Mouse (Mus musculus): ENCODE measurements around the gene Cd6.

The Cd6 gene

DNA sequence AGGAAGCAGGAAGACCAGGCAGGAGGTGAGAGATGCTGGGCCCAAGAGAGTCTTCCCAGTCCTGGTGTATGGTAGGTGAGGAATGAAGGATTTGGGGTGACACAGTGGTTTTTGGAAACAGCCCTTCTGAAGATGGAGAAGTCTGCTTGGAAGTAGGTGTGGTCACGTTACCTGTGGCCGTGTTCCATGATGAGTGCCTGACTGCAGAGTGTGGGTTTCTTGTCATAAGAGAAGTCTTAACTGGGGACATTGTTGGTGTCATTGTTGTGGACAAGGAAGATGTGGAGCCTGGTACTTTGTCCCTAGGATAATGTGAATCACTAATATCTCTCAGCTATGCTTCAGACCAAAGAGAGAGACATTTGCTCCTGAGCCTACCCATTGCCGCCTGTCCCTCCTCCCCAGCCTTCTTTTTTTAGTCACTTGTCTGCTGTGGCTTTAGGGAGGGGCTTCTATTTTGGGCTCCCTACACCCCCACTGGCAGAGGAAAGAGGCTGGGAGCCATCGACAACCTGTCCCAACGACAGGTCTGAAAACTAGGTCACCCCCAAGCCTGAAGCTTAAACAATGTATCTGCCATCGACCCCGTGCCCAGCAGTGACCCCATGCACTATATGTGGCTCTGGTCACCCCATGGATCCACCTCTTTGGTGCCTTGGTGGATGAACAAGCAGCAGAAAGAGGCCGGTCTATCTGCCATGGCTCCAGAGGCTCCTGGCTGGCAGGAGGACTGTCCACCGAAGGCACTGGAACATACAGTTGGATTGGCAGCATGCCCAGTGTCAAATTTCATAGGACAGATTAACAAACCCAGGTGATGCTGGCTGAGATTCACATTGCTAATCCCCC, 69.7 kb downstream of the Cd6 start:
- DNase-seq = peak; percentile 85 to 86

DNA sequence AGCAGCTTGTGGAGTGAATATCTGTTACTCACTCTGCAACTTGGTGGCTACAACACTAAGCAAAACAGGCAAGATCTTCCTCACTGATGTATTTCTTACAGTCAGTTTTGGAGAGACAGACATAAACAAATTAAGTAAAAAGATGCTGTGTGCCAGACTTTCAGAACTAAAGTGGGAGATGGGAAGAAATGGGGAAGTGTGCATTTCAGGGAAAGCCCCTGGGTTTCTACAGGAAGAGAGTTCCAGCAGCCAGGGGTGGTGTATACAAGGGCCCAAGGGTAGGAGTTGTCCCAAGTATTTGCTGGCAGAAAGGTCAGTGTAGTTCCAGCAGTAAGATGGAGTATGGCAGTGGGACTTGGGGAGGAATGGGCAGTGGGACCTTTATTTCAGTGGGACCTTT, 70.3 kb downstream of the Cd6 start:
- no peak for DNase-seq

DNA sequence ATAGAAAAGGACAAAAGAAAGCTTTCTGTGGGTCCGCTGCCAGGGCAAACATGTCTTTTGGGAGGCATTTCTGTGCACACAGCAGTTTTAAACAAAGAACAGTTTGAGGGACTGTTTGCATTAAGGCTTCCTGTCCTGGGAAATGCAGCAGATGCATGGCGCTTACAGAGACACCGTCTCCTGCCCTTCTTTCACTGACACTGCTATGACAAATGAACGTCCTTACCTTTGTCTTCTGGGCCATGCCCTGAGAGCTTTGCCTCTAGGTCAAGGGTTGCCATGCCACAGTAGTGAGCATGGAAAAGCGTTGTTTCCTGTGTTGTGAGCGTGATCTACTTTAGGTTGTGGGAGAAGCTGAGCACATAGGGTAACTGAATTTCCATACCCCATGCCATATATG, 71.2 kb downstream of the Cd6 start:
- no peak for DNase-seq

DNA sequence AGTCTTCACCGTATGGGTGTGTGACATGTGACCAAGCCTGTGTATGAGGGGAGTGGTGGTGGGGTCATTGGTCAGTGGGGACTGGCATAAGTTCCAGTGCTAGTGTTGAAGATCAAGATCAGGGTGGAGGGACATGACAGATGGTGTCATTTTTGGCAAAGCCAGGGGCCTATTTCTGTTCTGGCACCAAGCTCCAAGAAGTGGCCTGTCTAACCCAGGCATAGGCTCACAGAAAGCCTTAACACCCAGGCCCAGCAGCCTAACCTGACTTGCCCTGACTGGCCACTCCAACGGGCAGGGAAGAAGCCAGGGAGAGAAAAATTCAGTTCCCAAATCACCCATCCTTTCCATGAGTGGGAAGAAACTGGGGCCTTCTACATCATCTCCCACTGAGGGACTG, 72.3 kb downstream of the Cd6 start:
- peak; percentile 58 to 64 for DNase-seq

DNA sequence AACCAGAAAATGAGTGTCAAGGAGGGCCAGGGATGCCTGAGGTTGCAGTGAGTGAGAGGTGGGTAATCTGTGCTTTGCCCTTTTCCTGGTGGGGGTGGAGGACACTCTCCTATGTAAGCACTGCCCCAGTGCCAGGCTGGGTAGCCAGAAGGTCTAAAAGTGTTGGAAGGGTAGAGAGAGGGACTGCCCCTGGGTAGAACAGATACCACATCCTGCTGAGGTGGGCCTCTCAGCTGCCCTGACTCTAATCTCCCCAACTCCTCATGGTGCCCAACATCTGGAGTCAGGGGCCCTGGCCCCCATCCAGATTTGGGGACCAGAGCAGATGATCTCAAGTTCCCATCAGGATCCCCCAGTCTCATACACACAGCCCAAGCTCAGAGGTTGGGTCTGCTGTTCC, 72.7 kb downstream of the Cd6 start:
- DNase-seq = peak in 1 of 2 experiments; percentile 38

DNA sequence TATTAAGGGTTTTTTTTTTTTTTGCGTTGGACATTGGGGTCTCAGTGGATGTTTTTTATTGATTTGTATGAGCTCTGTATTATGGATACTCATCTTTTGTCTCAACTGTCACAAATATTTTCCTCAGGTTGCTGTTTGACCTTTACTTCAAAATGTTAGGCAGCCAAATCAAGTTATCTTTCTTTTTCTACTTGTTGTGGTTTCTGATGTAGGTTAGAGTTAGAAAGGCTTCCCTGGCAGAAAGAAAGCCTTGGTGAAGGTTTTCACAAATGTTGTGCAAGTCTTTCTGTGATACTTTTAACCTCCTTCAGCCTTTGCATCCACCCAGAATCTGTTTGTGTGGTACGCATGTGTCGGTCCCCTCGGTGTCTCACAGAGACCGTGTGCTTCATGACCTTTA, 77.2 kb downstream of the Cd6 start:
- DNase-seq = no peak

DNA sequence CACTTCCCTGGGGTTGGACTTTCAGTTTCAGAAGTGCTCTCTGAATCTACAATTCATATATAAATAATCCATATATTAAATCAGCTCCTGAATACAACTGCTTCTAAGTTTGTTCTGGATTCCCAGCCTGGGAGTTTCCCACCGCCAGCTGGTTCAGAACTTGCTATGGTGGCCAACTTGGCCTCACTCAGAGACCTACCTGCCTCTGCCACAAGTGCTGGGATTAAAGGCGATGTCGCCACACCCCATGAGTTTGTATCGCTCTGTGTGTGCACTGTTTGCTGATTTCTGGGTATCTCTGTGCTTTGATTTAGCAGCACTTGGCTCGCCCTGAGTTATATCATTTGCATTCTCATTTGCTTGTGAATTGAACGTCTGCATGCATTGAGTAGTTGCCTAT, 77.8 kb downstream of the Cd6 start:
- DNase-seq = no peak

DNA sequence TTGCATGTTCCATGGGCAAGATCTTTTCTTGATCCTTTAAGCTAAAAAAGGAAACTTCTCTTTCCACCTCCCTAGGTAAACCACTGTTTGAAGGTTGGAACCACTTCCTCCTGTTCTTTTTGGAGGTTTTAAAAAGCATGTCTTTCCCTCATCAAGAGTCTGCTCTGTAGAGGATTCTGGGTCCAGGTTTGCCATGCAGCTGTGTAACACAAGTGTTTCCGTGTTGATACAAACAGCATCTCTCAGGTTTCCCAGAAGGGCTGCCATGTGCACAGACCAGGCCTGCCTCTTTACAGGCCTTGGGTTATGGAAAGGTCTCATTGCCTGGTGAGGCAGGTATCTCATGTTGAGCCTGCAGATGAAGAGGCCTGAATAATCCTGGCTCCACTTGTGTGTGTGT, 78.3 kb downstream of the Cd6 start:
- no peak for DNase-seq

DNA sequence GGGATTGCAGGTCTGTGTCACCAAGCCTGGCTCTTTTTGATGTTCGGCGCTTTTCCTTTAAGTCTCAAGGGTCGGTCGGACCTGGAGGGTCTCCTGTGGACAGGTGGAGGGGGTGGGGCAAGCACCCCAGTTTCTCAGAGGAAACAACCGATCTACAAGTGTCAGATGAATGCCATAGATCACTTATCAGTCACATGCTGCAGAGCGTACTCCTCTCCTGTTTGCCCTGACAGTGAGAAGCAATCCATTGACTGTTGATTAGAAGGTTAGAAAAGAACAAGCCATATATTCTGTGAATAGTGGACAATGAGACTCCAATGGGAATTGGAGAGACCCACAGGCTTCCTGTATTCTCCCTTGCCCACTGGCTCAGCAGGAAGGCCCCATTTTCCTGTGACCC, 79.7 kb downstream of the Cd6 start:
- DNase-seq = no peak

DNA sequence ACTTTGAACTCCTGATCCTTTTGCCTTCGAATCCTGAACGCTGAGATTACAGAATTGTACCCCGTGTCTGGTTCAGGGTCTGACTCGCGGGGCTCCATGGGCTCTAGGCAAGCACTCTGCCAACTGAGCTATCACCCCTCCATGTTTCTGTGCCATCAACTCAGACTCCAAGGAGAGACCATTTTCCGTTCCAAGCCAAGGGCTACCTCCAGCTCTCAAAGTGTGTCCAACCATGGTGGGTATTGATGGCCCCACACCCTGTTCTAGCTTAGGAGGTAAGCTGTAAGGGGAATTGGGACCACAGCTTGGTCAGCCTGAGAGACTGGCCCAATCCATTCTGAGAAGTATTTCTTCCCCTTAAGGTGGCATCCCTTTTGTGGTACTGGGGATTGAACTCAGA, 80.6 kb downstream of the Cd6 start:
- no peak for DNase-seq

DNA sequence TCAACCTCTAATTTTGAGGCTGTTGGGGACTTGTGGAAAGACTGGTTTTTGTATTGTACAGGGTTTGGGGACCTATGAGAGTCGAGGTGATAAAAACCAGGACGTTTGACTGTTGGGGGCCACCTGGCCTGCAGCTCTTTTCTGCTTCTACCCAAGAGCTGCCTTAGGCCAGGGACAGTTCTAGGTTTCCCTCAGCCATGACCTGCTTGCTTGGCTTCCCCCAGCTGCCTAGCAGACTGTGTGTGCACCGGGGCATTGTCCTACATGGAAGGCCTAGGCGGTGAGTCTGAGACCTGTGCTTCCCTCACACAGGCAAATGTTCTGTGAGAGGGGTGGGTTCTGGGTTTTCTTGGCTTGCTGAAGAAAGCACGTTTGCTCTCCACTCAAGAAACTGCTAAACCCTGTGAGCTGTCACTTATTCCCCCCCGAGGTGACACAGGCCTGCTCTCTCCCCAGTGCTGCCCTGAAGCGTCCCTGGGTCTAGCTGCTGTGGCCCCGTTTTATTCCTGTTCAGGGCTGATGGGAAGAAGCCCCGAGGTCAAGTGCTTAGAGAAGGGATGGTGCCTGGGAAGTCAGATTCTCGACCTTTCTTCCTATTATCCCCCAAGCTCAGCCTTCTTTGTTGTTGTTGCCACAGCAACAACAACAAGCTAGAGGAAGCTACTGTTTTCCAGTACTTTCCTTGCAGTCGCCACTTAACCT, 81.3 kb downstream of the Cd6 start:
- no peak for DNase-seq

DNA sequence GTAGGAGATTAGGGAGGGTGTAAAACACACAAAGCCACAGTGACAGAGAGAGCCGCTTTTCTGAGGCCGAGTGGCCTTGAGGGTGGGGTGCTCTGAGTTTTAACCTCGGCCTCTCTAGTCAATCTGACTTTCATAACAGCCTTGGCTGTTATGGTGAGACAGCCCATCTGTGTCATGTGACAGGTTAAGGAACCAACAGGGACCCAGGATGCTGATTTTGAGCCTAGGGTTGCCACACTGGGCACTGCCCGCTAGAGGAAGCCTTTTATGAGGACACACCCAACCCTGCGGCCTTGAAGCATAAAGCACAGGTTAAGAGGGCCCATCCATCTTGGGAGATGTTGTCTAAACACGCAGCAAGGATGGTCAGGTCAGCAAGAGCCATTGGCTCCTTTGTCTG, 82.1 kb downstream of the Cd6 start:
- DNase-seq = no peak

DNA sequence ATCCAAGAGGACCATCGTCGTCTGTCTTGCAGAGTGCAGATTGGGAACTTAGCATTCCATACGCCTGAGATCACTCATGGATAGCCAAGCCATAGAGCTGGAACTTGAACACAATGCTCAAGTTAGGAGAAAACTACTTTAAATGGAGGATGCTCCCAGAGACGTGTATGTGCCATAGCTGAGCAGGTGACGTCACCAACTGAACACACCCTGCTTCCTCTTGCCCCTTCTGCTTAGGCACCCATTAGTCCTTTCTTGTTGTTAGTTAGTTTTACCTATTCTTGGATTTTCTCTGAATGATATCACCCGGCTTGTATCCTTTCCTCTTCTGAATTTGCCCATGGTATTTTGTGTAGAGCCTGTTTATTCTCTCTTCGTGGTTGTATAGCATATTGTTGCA, 82.7 kb downstream of the Cd6 start:
- no peak for DNase-seq

DNA sequence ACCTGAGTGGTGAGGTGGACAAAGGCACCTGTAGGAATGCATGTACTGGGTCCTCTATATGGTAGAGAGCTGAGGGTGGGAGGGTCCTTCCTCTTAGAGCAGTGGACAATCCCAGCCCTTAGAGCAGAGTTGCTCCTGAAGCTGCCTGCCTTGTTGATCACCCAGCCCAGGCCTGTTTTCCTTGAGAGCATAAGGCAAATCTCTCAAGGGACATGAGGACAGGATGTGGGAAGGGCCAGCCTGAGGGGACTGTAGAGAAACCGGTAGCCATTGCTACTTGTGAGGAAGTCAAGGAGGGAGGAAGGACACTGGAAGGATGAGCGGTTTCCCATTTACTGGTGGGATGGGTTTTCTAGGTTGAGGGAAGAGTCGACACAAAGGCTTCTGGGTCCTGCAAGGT, 87.3 kb downstream of the Cd6 start:
- no peak for DNase-seq

DNA sequence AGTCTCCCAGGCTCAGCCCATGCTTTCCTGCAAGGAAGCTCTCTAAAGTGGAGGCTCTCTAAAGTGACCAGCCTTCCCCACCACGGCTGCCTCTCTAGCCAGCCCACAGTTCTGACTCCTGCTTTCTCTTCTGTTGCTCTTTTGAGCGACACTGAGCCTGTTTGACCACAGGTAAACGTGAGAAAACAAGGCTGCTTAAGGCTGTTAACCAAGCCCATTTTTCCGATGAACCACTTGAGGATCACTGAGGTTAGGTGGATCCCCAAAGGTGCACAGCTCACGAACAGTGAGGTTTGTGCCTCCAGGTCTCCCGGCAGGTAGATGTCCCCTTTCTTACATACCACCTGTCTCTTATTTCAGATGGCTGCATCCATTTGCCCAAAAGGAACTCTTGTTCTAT, 87.7 kb downstream of the Cd6 start:
- DNase-seq = no peak

DNA sequence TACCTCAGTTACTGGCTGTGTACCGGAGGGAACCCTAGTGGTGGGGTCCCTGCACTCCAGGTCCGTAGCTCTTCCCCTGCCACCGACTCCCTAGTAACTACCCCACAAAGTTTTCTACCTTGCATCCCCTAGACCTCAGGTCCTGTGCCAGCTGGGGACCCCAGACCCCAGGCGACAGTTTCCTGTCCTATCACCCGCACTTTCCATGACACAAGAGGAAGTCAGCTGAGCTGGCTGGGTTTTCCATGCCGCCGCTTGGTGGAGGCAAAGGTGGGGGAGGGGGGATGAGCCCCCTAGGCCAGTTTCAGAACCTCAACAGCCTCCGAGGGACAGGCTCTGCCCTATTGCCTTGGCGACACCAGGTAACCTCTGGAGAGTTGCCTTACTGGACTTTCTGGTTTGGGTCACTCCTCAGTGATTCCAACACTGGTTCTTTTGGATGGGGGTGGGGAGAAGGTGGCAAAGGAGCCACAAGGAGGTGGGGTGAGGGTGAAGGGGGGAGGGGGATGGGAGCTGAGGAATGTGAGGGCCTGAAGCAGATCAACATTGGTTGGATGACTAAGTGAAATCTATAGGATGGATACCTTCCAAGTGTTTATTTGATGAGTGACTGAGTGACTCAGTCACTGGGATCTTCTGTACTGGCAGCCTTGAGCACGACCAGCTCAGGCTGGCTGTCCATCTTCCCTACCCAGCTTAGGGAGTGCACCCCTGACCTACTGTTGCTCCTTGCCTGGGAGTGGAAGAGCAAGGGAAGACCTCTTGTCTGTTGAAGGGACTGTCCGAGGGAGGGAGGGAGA, 89.0 kb downstream of the Cd6 start:
- DNase-seq = no peak

DNA sequence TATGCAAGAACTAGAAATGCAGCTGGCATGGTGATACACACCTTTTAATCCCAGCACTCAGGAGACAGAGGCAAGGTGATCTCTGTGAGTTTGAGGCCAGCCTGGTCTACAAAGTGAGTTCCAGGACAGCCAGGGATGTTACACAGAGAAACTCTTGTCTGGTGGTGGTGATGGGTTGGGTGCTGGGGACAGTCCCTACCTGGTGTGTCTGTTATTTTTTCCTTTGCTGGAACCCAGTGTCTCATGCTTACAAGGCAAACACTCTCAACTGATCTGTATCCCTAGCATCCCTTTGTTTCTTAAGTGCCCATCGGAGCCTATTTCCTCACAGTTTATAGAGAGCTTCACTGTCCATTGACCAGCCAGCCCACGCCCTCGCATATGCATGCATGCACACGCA, 89.9 kb downstream of the Cd6 start:
- DNase-seq = no peak

All from cerebellum, postnatal 10 days (tissue).